Mouse (Mus musculus): ENCODE measurements around the gene Mettl27. TPM values are rescaled to one million over a fixed set of nuclear protein-coding genes. Genes with fewer than 3 reads are reported as not detected.

Gene Mettl27
- polyA plus RNA-seq (2015; fragmentation: Nextera tagmentation; extraction: Ambion mirVana): 17.3 and 21.7 TPM in 2 replicates

DNA sequence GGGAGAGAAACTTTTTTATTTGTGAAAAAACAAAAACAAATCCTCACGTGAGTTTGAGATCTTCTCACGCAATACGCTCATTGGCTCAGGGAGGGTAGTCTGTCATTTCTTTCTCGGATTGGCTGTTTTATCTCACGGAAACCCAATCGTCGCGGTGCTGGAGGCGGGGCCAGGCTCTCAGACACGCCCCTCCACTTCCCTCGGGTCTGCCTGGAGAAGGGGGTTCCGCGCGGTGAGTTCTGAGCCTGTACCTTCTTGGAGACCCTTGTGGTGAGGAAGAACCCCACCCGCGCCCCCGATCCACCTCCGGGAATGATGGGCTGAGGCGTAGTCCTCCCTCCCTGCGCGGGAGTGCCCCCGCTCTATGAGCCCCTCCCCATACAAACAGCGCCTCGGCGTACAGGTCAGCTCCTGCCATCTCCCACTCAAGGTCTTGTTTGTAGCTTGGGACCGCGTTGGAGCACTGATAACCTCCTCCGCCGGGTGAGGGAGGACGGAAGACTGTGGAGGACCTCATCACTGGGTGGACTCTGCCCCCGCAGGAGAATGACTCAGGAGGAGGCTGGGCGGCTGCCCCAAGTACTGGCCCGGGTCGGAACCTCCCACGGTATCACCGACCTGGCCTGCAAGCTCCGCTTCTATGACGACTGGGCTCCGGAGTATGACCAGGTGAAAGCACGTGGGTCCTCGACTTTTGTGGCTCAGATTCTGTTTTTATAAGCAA is at the start of gene Mettl27:
TSS of gene Mettl27 (plus strand) at position 190 of the 724 bp plus-strand sequence.
- Histone ChIP-seq H3K4me3 (ENCODE audit: low read depth, low read length) (peak within 1 kb of the TSS; percentile 63), H3K36me3 (replicated peaks; ENCODE audit: insufficient read depth, low read length) (0 out of 2 replicates have a peak, but pooled peaks cover 3% of the 10 kb centered on the region), H3K27ac (ENCODE audit: low read depth) (peak within 1 kb of the TSS; percentile 89), H3K9ac (replicated peaks) (peak within 1 kb of the TSS; percentile 70), H3K4me2 (ENCODE audit: low read depth, low read length) (peak within 1 kb of the TSS; percentile 79), H3K27me3 (ENCODE audit: insufficient read depth, low read length) (no peaks in the 10 kb centered on the region), H3K4me1 (ENCODE audit: insufficient read depth) (0 out of 2 replicates have a peak, but pooled peaks cover 8% of the 10 kb centered on the region), H3K9me3 (ENCODE audit: low read length) (no peaks in the 10 kb centered on the region)
- 0% methylated on average over 41 of the region's 41 CpGs for whole genome bisulfite sequencing (ENCODE audit: insufficient replicate concordance)
- peak; percentile 13; the same call in 1 of the 2 replicates for TF ChIP-seq CTCF (IDR thresholded peaks at IDR 0.05; ENCODE audit: low read depth)
- peak; percentile 37; the same call in 1 of the 2 replicates for TF ChIP-seq EP300 (IDR thresholded peaks at IDR 0.05; ENCODE audit: low read depth)
- ATAC-seq (peak; percentile 97), DNase-seq (peak; percentile 91)

DNA sequence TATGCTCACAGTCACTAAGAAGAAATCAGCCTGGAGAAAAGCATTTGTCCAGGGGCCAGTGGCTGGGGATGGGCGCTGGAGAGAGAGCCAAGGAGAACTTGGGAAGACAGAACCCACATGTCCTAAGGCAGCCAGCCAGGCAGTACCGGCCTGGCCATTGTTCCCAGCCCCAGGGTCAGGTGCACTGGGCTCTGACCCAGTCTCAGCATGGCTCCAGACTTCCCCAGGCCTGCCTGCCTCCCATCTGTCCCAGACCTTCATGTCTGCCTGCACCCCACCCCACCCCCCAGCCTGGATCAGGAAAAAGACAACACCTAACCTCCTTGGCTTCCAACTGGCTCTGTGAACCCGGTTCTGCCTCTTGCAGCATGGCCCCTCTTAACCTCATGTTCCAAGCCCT is 49.1 kb upstream of the Mettl27 start:
- no peaks in the 10 kb centered on the region for H3K4me1 ChIP-seq (ENCODE audit: insufficient read depth)
- no peaks in the 10 kb centered on the region for H3K9me3 ChIP-seq (ENCODE audit: low read length)
- WGBS (ENCODE audit: insufficient replicate concordance): 71% methylated on average over 3 of the region's 3 CpGs
- no peak for ATAC-seq
- no peak overlapping the region for H3K27ac ChIP-seq (ENCODE audit: low read depth)
- H3K4me2 ChIP-seq (ENCODE audit: low read depth, low read length): no peak overlapping the region
- no peak overlapping the region for H3K9ac ChIP-seq (replicated peaks)
- TF ChIP-seq CTCF (IDR thresholded peaks at IDR 0.05; ENCODE audit: low read depth) (no peak), EP300 (IDR thresholded peaks at IDR 0.05; ENCODE audit: low read depth) (no peak)
- no peak overlapping the region for H3K4me3 ChIP-seq (ENCODE audit: low read depth, low read length)
- H3K36me3 ChIP-seq (replicated peaks; ENCODE audit: insufficient read depth, low read length): no peaks in the 10 kb centered on the region
- no peak for DNase-seq
- no peaks in the 10 kb centered on the region for H3K27me3 ChIP-seq (ENCODE audit: insufficient read depth, low read length)

DNA sequence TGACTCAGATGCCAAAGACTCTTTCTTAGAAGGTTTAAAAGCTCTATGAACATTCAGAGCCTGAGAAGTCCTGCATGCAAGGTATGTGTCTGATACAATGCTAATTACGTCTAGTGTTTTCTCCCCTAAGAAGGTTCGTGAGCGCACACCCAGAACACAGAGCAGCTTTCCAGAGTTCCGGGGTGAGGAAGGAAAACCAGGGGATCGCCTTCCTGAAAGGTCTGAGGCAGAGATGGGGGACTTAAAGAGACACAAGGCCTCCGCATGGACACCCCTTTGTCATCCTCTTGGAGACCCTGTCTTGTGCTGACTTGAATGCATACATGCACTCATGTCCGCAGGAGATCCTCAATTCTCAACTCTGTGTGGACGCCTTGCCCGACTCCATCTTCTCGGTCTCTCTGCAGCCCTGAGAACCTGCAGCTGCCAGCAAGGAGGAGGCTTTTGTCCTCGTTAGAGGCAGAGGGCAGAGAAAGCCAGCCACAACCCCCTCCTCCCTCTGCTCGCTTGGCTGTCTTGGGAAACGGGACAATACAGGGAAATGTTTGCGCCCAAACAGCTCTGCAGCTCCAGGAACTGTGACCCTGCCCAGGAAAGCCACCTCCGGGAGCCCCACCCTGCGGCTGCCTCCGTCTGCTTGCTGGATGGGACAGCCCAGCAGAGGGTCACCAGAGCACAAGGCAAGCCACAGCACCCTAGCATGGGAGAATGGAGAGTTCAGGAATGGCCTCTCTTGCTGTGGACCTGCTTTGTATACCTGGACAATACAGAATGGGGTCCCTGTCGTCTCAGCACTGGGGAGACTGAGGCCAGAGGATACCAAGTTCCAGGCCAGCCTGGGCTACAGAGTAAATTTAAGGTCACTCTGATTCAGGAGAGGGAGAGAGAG is 44.5 kb upstream of the Mettl27 start:
- Histone ChIP-seq H3K9ac (replicated peaks) (no peak overlapping the region), H3K4me2 (ENCODE audit: low read depth, low read length) (no peak overlapping the region), H3K4me1 (ENCODE audit: insufficient read depth) (no peaks in the 10 kb centered on the region), H3K4me3 (ENCODE audit: low read depth, low read length) (no peak overlapping the region), H3K36me3 (replicated peaks; ENCODE audit: insufficient read depth, low read length) (no peaks in the 10 kb centered on the region), H3K27me3 (ENCODE audit: insufficient read depth, low read length) (no peaks in the 10 kb centered on the region), H3K27ac (ENCODE audit: low read depth) (peak overlapping the region; percentile 18; the same call in 1 of the 2 replicates), H3K9me3 (ENCODE audit: low read length) (no peaks in the 10 kb centered on the region)
- ATAC-seq (no peak), DNase-seq (no peak)
- 37% methylated on average over 18 of the region's 18 CpGs for WGBS (ENCODE audit: insufficient replicate concordance)
- no peak for TF ChIP-seq CTCF (IDR thresholded peaks at IDR 0.05; ENCODE audit: low read depth)
- TF ChIP-seq EP300 (IDR thresholded peaks at IDR 0.05; ENCODE audit: low read depth): no peak

DNA sequence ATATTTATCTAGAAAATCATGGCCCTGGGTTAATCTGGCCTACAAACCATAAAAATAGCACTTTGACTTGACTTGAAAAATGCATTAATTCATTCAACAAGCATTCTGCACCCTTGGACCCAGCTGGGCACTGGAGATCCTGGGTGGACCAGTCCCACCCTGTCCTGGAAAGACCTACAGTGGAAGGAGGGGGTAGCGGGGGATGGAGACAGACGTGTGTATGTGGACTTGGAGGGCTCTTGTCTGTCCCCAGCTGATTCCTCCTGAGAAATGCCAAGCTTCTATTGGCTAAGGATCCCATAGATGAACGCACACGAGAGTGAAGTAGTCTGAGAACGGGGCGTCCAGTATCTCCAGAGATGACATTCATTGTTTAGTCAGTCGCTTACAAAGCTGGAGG is 43.7 kb upstream of the Mettl27 start:
- Histone ChIP-seq H3K4me1 (ENCODE audit: insufficient read depth) (no peaks in the 10 kb centered on the region), H3K27me3 (ENCODE audit: insufficient read depth, low read length) (no peaks in the 10 kb centered on the region), H3K4me2 (ENCODE audit: low read depth, low read length) (no peak overlapping the region), H3K36me3 (replicated peaks; ENCODE audit: insufficient read depth, low read length) (no peaks in the 10 kb centered on the region), H3K9me3 (ENCODE audit: low read length) (no peaks in the 10 kb centered on the region), H3K4me3 (ENCODE audit: low read depth, low read length) (no peak overlapping the region), H3K9ac (replicated peaks) (no peak overlapping the region), H3K27ac (ENCODE audit: low read depth) (no peak overlapping the region)
- ATAC-seq: no peak
- 70% methylated on average over 7 of the region's 7 CpGs for WGBS (ENCODE audit: insufficient replicate concordance)
- TF ChIP-seq EP300 (IDR thresholded peaks at IDR 0.05; ENCODE audit: low read depth) (no peak), CTCF (IDR thresholded peaks at IDR 0.05; ENCODE audit: low read depth) (no peak)
- no peak for DNase-seq

DNA sequence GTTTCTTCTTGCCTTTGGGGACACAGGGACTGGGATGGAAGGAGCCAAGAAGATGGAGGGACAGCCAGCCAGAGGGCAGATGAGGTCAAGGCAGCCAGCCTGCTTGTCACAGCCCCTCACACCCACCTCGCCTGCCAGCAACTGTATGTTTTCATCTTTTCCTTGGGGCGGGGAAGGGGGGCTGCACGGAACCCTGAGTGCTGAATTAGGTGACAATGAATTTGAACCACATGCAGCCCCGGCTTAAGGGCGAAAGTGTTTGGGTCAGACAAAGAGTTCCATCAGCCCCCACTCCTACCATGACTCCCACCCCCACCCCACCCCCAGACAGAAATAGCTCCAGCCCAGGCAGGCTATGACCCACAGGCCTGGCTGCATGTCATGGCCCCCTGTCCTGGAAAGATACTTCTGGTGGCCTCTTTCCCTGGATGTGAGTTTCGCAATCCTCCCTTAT is 41.5 kb upstream of the Mettl27 start:
- no peak for DNase-seq
- WGBS (ENCODE audit: insufficient replicate concordance): 75% methylated on average over 6 of the region's 6 CpGs
- Histone ChIP-seq H3K9ac (replicated peaks) (no peak overlapping the region), H3K27me3 (ENCODE audit: insufficient read depth, low read length) (no peaks in the 10 kb centered on the region), H3K4me1 (ENCODE audit: insufficient read depth) (no peaks in the 10 kb centered on the region), H3K9me3 (ENCODE audit: low read length) (no peaks in the 10 kb centered on the region), H3K27ac (ENCODE audit: low read depth) (no peak overlapping the region), H3K4me2 (ENCODE audit: low read depth, low read length) (no peak overlapping the region), H3K36me3 (replicated peaks; ENCODE audit: insufficient read depth, low read length) (no peaks in the 10 kb centered on the region), H3K4me3 (ENCODE audit: low read depth, low read length) (no peak overlapping the region)
- TF ChIP-seq CTCF (IDR thresholded peaks at IDR 0.05; ENCODE audit: low read depth) (no peak), EP300 (IDR thresholded peaks at IDR 0.05; ENCODE audit: low read depth) (no peak)
- ATAC-seq: no peak

DNA sequence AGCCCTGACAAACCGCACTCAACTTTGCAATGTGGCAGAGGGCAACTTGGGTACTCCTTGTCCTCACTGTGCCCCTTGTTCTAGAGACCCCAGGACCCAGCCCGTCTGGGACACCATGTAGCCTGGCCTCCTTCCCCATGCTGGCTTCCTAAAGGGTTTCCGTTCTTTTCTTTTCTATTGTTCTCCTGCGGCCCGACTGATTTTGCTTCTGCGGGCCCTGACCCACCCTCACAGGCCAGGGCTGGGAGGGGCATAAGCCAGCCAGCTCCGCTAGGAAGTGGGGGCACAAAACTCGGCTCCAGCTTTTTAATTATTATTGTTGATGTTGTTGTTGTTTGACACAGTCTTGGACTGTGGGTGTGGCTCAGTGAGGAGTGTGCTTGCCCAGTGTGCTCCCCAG is 40.6 kb upstream of the Mettl27 start:
- Histone ChIP-seq H3K4me1 (ENCODE audit: insufficient read depth) (no peaks in the 10 kb centered on the region), H3K27ac (ENCODE audit: low read depth) (no peak overlapping the region), H3K9ac (replicated peaks) (no peak overlapping the region), H3K4me2 (ENCODE audit: low read depth, low read length) (no peak overlapping the region), H3K4me3 (ENCODE audit: low read depth, low read length) (no peak overlapping the region), H3K36me3 (replicated peaks; ENCODE audit: insufficient read depth, low read length) (no peaks in the 10 kb centered on the region), H3K9me3 (ENCODE audit: low read length) (no peaks in the 10 kb centered on the region), H3K27me3 (ENCODE audit: insufficient read depth, low read length) (no peaks in the 10 kb centered on the region)
- 45% methylated on average over 8 of the region's 8 CpGs for WGBS (ENCODE audit: insufficient replicate concordance)
- DNase-seq (no peak), ATAC-seq (no peak)
- no peak for TF ChIP-seq CTCF (IDR thresholded peaks at IDR 0.05; ENCODE audit: low read depth)
